Mouse (Mus musculus): ENCODE results near the gene Gga2. TPM values are rescaled to one million over a fixed set of nuclear protein-coding genes. Genes with fewer than 3 reads are reported as not detected.

Gga2 gene
- 10 to 100 TPM; 13.0 to 13.1 TPM for total RNA-seq (2023)

DNA sequence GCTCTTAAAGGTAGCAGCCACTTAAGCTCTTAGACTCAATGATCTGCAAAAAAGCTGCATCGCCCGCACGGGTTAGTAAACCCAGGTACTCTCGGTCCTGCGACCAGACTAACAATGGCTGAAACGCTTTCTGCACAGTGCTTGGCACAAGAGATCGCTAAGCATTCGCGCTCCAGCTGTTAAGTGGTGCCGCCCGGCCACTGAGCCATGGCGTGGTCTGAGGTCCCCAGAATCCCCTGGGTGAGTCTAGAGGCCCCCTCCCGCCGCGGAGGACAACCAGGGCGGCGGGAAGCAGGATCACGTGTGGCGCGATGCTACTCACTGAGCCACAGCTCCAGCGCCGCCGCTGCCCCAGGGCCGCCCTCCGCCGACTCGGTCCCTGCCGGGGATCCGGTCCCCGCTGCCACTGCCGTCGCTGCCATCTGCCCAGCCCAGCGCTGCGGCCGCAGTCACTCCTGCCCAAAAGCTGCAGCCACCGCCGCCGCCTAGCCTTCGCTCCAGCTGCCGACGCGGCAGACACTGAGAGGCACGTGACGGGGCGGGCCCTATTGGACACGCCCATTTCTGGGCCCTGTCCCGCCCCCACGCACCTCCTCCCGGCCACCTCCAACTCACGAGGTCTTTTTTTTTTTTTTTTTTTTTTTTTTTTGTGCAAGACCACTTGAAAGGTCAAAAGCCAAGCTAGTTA is at the start of gene Gga2:
TSS of gene Gga2 (minus strand) at position 556 of the 688 bp plus-strand sequence.

DNA sequence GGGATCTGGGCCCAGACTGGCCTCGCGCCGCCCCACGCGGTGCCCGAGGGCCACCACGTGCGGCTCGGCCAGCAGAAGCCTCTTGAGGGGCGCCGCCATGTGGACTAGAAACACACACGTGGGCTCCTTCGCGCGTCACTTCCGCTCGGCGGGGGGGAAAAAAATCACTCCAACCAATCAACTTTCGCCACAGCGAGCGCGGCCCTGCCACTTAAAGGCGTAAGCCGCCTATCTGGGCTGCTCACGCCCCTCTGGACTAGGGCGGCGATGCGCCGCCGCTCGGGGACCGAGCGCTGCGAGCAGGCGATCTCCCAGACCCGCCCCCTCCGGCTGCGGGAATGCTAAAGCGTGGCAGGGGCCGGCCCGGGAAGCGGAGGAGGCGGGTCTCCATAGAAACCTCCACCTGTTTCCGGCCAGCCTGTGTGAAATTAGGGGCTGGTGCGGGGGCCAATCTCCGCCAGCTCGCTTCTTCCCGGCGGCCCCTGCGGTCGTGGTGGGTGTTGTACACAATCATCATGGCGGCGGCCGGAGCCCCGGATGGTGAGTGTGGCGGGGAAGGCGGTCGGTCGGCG is 46.0 kb upstream of the Gga2 start, which contains the start of the genes Ubfd1 and Ears2:
TSS of gene Ubfd1 (plus strand) at position 231 of the 572 bp plus-strand sequence.
TSS of gene Ears2 (minus strand) at position 319 of the 572 bp plus-strand sequence.

DNA sequence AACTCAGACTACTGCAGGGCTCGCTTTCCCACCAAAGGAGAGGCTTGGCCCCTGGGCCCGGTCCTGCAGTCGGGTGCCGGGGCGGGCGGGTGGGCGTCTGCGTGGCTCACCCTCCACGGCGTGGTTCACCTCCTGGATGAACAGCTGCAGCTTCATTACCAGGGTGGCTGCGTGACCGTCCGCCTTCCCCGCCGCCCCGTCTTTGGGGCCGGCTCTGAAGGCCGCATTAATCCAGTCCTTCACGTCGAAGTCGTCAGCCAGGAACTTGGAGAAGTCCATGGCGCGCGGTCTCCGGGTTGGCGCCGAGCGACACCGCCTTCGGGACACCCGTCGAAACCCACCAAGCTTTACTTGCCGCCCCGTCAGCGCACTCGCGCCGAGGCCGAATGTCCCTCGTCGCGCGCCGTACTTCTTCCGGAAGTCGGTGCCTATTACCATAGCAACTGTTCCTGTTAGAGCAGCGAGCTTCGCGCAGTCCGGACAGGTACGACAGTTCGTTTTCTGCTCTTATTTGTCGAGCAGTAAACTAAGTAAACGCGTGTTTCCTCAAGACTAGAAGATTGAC is 39.6 kb downstream of the Gga2 start, which contains the start of gene Cog7:
TSS of gene Cog7 (minus strand) at position 405 of the 565 bp plus-strand sequence.

Other genes starting within 250 kb of the Gga2 start
- gene Scnn1b, start 156.2 kb downstream of the Gga2 start, total RNA-seq (2023), result not detected
- gene Cog7, start 39.5 kb downstream of the Gga2 start, total RNA-seq (2023), result 10 to 100 TPM; 10.2 to 10.3 TPM
- 10 to 100 TPM; 45.8 to 48.6 TPM for gene Ubfd1, start 46.0 kb upstream of the Gga2 start, total RNA-seq (2023)
- 10 to 100 TPM; 22.5 to 22.6 TPM for gene Ears2, start 46.0 kb upstream of the Gga2 start, total RNA-seq (2023)
- 10 to 100 TPM; 76.2 to 90.1 TPM for gene Ndufab1, start 80.7 kb upstream of the Gga2 start, total RNA-seq (2023)
- 1 to 10 TPM; 5.9 to 6.1 TPM for gene Palb2, start 111.8 kb upstream of the Gga2 start, total RNA-seq (2023)
- 10 to 100 TPM; 78.6 to 82.0 TPM for gene Dctn5, start 111.8 kb upstream of the Gga2 start, total RNA-seq (2023)
- gene Plk1, start 138.2 kb upstream of the Gga2 start, total RNA-seq (2023), result 1 to 10 TPM; 6.9 to 8.6 TPM
- not detected for gene Ern2, start 165.0 kb upstream of the Gga2 start, total RNA-seq (2023)
- gene Chp2, start 198.3 kb upstream of the Gga2 start, total RNA-seq (2023), result 1 to 10 TPM in 1 of 2 experiments, not detected in 1; 2.2 TPM